Mouse (Mus musculus) limb, embryonic 15.5 days (tissue): ENCODE results near the gene Fxyd3. TPM values are rescaled to one million over a fixed set of nuclear protein-coding genes. Genes with fewer than 3 reads are reported as not detected.
A peak's percentile ranks its signal among the peaks of the same experiment; 100 is the strongest.

Source experiments
- ATAC-seq: fragments of 200-750 bp; cut with Nextera tagmentation; 2 replicates; pipeline ENCODE4 v1.8.0; 2017; ENCODE audit warnings: low read depth, moderate TSS enrichment; ENCODE audit not compliant: insufficient number of reproducible peaks, low FRiP score, low TSS enrichment
- H3K27ac ChIP-seq: fragments of 300-500 bp; sonication (generic); 2 replicates; pipeline ENCODE4 v1.5.1; 2015; ENCODE audit warnings: moderate library complexity, mild to moderate bottlenecking, inconsistent platforms
- H3K27me3 ChIP-seq: fragments of 300-500 bp; sonication (generic); 2 replicates; pipeline ENCODE4 v1.6.1; 2015; ENCODE audit warnings: inconsistent platforms
- H3K36me3 ChIP-seq: fragments of 300-500 bp; sonication (generic); 2 replicates; pipeline ENCODE4 v1.6.1; 2015; ENCODE audit warnings: inconsistent platforms
- H3K4me1 ChIP-seq: fragments of 300-500 bp; sonication (generic); 2 replicates; pipeline ENCODE4 v1.6.1; 2015; ENCODE audit warnings: inconsistent platforms
- H3K4me2 ChIP-seq: fragments of 300-500 bp; sonication (generic); 2 replicates; pipeline ENCODE4 v1.6.1; 2015; ENCODE audit warnings: mild to moderate bottlenecking, inconsistent platforms
- H3K4me3 ChIP-seq: fragments of 300-500 bp; sonication (generic); 2 replicates; pipeline ENCODE4 v1.5.1; 2015; ENCODE audit warnings: mild to moderate bottlenecking, inconsistent platforms
- H3K9ac ChIP-seq: fragments of 300-500 bp; sonication (generic); 2 replicates; pipeline ENCODE4 v1.6.1; 2015; ENCODE audit warnings: inconsistent platforms
- H3K9me3 ChIP-seq: fragments of 300-500 bp; sonication (generic); 2 replicates; pipeline ENCODE4 v1.6.1; 2016; ENCODE audit warnings: inconsistent platforms
- WGBS: fragments of 180-500 bp; shearing (Covaris S2); methylation state at CpG from one replicate; pipeline ENCODE4 v1.1.7; 2015; 5-methylcytosine and 5-hydroxymethylcytosine counted together
- polyA plus RNA-seq: library from polyadenylated mRNA; unstranded; fragments of >200 nt; fragmentation: Nextera tagmentation; extraction: Ambion mirVana; gene quantifications from 2 replicates; pipeline ENCODE4 v1.2.1, GENCODE M21; 2015

Gene Fxyd3
- polyA plus RNA-seq, 1 experiment from 2014 or later: 91.8 TPM

GRCm38 (mm10) chr7:31081106-31081505 lies 4.6 kb upstream of the Fxyd3 start:
- no peak overlapping the region for H3K27ac ChIP-seq
- H3K4me2 ChIP-seq: no peak overlapping the region
- no peaks in the 10 kb centered on the region for H3K36me3 ChIP-seq
- no peaks in the 10 kb centered on the region for H3K27me3 ChIP-seq
- no peaks in the 10 kb centered on the region for H3K9me3 ChIP-seq
- no peak overlapping the region for H3K4me3 ChIP-seq
- H3K9ac ChIP-seq: no peak overlapping the region
- H3K4me1 ChIP-seq: peaks cover 38% of the 10 kb centered on the region
- no peak for ATAC-seq
- 57% methylated on average over 1 of the region's 1 CpGs for WGBS

GRCm38 (mm10) chr7:31080611-31081010 lies 4.1 kb upstream of the Fxyd3 start:
- Histone ChIP-seq H3K4me2 (no peak overlapping the region), H3K4me3 (no peak overlapping the region), H3K27me3 (no peaks in the 10 kb centered on the region), H3K9ac (no peak overlapping the region), H3K4me1 (peaks cover 33% of the 10 kb centered on the region), H3K36me3 (no peaks in the 10 kb centered on the region), H3K27ac (no peak overlapping the region), H3K9me3 (no peaks in the 10 kb centered on the region)
- ATAC-seq: no peak
- 53% methylated on average over 3 of the region's 3 CpGs for WGBS

GRCm38 (mm10) chr7:31079670-31080069 lies 3.2 kb upstream of the Fxyd3 start:
- no peak for ATAC-seq
- H3K9me3 ChIP-seq: no peaks in the 10 kb centered on the region
- WGBS: 85% methylated on average over 8 of the region's 8 CpGs

DNA sequence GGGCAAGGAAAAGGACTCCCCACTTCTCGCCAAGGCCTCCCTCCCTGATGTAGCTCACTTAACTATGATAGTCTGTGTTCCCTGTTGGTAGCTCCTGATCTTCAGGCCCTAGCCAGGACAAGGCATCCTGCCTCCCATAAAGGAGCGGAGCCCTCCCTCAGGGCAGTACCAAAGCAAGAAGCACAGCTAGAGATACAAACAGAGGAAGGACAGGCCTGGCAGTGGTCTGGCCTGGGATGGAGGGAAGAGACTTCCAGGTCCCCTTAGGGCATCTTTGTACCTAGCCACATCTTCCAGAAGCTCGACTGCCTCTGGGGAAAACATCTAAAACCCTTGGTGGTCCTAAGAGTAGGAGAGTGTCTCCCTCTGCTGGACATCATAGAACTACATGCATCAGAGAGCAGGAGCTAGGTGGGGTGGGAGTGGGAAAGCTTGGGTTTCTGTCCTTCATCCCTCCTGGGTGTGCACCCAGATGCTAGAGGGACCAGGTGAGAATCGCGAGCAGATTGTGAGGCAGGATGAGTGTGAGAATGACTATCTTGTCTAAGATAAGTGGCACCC lies 1.5 kb upstream of the Fxyd3 start:
- Histone ChIP-seq H3K36me3 (no peaks in the 10 kb centered on the region), H3K9ac (no peak overlapping the region), H3K4me1 (peaks cover 30% of the 10 kb centered on the region), H3K4me2 (no peak overlapping the region), H3K27me3 (no peaks in the 10 kb centered on the region), H3K27ac (peak overlapping the region; percentile 59), H3K4me3 (no peak overlapping the region), H3K9me3 (no peaks in the 10 kb centered on the region)
- 0 out of 2 replicates have a peak, but pooled peaks have one; percentile 16 for ATAC-seq
- WGBS: 38% methylated on average over 5 of the region's 5 CpGs

More at GRCm38 (mm10) chr7:31079670-31080069, 3.2 kb upstream of the Fxyd3 start:
- H3K27ac ChIP-seq: no peak overlapping the region
- no peaks in the 10 kb centered on the region for H3K27me3 ChIP-seq
- H3K36me3 ChIP-seq: no peaks in the 10 kb centered on the region
- no peak overlapping the region for H3K4me2 ChIP-seq
- H3K4me1 ChIP-seq: peaks cover 29% of the 10 kb centered on the region
- H3K4me3 ChIP-seq: no peak overlapping the region
- H3K9ac ChIP-seq: no peak overlapping the region

DNA sequence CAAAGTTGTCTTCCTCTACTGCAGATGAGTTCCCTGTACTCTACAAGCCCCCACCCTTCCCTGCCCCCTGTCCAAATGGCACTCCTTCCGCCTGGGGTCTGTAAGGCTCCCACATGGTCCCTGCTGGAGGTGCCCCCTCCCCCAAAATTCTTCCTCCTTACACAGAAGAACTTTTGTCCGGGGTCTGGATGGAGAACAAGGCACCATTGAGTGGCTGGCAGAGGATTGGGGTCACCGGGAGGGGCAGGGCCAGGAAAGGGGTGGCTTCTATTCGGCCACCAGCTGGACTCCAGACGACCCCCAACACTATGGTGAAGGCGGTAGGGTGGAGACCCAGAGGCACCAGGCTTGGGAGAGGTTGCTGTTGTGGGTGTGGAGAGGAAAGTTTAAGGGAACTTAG lies 966 bp upstream of the Fxyd3 start:
- Histone ChIP-seq H3K4me2 (no peak overlapping the region), H3K9ac (no peak overlapping the region), H3K4me1 (peaks cover 27% of the 10 kb centered on the region), H3K36me3 (no peaks in the 10 kb centered on the region), H3K9me3 (no peaks in the 10 kb centered on the region), H3K27me3 (no peaks in the 10 kb centered on the region), H3K27ac (peak overlapping the region; percentile 59), H3K4me3 (no peak overlapping the region)
- 52% methylated on average over 6 of the region's 6 CpGs for WGBS
- ATAC-seq: peak; percentile 35; the same call in 1 of the 2 replicates

- H3K36me3 ChIP-seq: no peaks in the 10 kb centered on the region
- H3K27ac ChIP-seq: no peak overlapping the region
- no peak overlapping the region for H3K4me3 ChIP-seq
- H3K4me1 ChIP-seq: peaks cover 33% of the 10 kb centered on the region
- no peak overlapping the region for H3K4me2 ChIP-seq
- no peaks in the 10 kb centered on the region for H3K9me3 ChIP-seq
- no peak overlapping the region for H3K9ac ChIP-seq
- no peak for ATAC-seq
- H3K27me3 ChIP-seq: no peaks in the 10 kb centered on the region
- WGBS: 47% methylated on average over 5 of the region's 5 CpGs
Measured at GRCm38 (mm10) chr7:31074713-31075069, 1.8 kb downstream of the Fxyd3 start.

GRCm38 (mm10) chr7:31074061-31074712 lies 2.3 kb downstream of the Fxyd3 start:
- no peak for ATAC-seq
- Histone ChIP-seq H3K4me2 (no peak overlapping the region), H3K4me1 (peaks cover 33% of the 10 kb centered on the region), H3K9me3 (no peaks in the 10 kb centered on the region), H3K36me3 (no peaks in the 10 kb centered on the region), H3K27me3 (no peaks in the 10 kb centered on the region), H3K4me3 (no peak overlapping the region), H3K9ac (no peak overlapping the region), H3K27ac (no peak overlapping the region)
- WGBS: 30% methylated on average over 7 of the region's 7 CpGs

- no peak for ATAC-seq
- Histone ChIP-seq H3K9me3 (no peaks in the 10 kb centered on the region), H3K4me1 (peaks cover 39% of the 10 kb centered on the region), H3K4me2 (no peak overlapping the region), H3K9ac (no peak overlapping the region), H3K4me3 (no peak overlapping the region), H3K27me3 (no peaks in the 10 kb centered on the region), H3K27ac (no peak overlapping the region), H3K36me3 (no peaks in the 10 kb centered on the region)
Measured at GRCm38 (mm10) chr7:31073546-31073945, 3.0 kb downstream of the Fxyd3 start.

GRCm38 (mm10) chr7:31072326-31072725 lies 4.2 kb downstream of the Fxyd3 start:
- no peak overlapping the region for H3K4me2 ChIP-seq
- H3K4me3 ChIP-seq: no peak overlapping the region
- H3K9me3 ChIP-seq: no peaks in the 10 kb centered on the region
- no peak overlapping the region for H3K9ac ChIP-seq
- 19% methylated on average over 9 of the region's 9 CpGs for WGBS
- H3K27me3 ChIP-seq: no peaks in the 10 kb centered on the region
- no peak for ATAC-seq
- peaks cover 43% of the 10 kb centered on the region for H3K4me1 ChIP-seq
- peak overlapping the region; percentile 57; the same call in 1 of the 2 replicates for H3K27ac ChIP-seq
- no peaks in the 10 kb centered on the region for H3K36me3 ChIP-seq

GRCm38 (mm10) chr7:31070324-31070723 lies 6.2 kb downstream of the Fxyd3 start:
- 63% methylated on average over 6 of the region's 6 CpGs for WGBS
- no peaks in the 10 kb centered on the region for H3K36me3 ChIP-seq

GRCm38 (mm10) chr7:31069491-31069890 lies 7.0 kb downstream of the Fxyd3 start:
- Histone ChIP-seq H3K27me3 (no peaks in the 10 kb centered on the region), H3K4me2 (no peak overlapping the region), H3K9me3 (no peaks in the 10 kb centered on the region), H3K27ac (no peak overlapping the region), H3K4me3 (no peak overlapping the region), H3K36me3 (no peaks in the 10 kb centered on the region), H3K9ac (no peak overlapping the region), H3K4me1 (peaks cover 35% of the 10 kb centered on the region)
- ATAC-seq: no peak
- WGBS: 75% methylated on average over 14 of the region's 14 CpGs

More at GRCm38 (mm10) chr7:31070324-31070723, 6.2 kb downstream of the Fxyd3 start:
- ATAC-seq: no peak
- Histone ChIP-seq H3K4me1 (peaks cover 37% of the 10 kb centered on the region), H3K9ac (no peak overlapping the region), H3K27ac (no peak overlapping the region), H3K27me3 (no peaks in the 10 kb centered on the region), H3K9me3 (no peaks in the 10 kb centered on the region), H3K4me3 (no peak overlapping the region), H3K4me2 (no peak overlapping the region)

GRCm38 (mm10) chr7:31067836-31068235 lies 8.7 kb downstream of the Fxyd3 start:
- H3K27me3 ChIP-seq: no peaks in the 10 kb centered on the region
- H3K9ac ChIP-seq: no peak overlapping the region
- H3K4me2 ChIP-seq: no peak overlapping the region
- H3K9me3 ChIP-seq: no peaks in the 10 kb centered on the region
- WGBS: 25% methylated on average over 5 of the region's 5 CpGs
- peak overlapping the region; percentile 79 for H3K27ac ChIP-seq
- H3K4me1 ChIP-seq: peaks cover 30% of the 10 kb centered on the region
- ATAC-seq: peak; percentile 66
- no peak overlapping the region for H3K4me3 ChIP-seq
- no peaks in the 10 kb centered on the region for H3K36me3 ChIP-seq
